Mouse (Mus musculus): Measurements from ENCODE around the gene Arhgap45.
A peak's percentile ranks its signal among the peaks of the same experiment; 100 is the strongest.

Gene Arhgap45

DNA sequence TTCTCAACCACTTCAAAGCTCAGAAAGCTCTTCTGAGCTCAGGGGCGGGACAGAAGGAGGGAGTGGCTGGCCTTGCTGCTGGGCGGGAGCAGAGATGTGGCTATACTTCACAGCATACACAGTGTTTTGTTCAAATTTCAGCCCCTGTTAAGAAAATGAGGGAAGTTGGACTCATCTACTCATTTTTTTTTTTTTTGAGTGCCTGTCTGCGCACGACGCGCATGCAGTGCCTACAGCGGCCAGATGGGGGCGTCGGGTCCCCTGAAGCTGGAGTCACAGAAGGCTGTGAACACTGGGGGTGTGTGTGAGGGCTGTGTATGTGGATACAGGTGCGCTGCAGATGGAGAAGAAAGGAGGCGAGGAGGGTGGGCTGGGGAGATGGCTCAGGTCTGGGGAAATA, 29.5 kb upstream of the Arhgap45 start:
- peak; percentile 86 to 92 for DNase-seq (ENCODE audit: low spot score in 2 of 2)

- no peak for DNase-seq (ENCODE audit: low spot score in 2 of 2)
Observed at GRCm38 (mm10) chr10:79987771-79988505, 28.5 kb upstream of the Arhgap45 start.

- DNase-seq (ENCODE audit: low spot score in 2 of 2), result peak in 1 of 2 experiments; percentile 49
Observed at GRCm38 (mm10) chr10:79988506-79989271, 27.8 kb upstream of the Arhgap45 start, which contains the start of gene Cnn2. Cnn2 (plus strand) TSS chr10:79988584.

GRCm38 (mm10) chr10:79989272-79989786, 27.1 kb upstream of the Arhgap45 start:
- no peak for DNase-seq (ENCODE audit: low spot score in 2 of 2)

GRCm38 (mm10) chr10:79989870-79990269, 26.6 kb upstream of the Arhgap45 start:
- DNase-seq (ENCODE audit: low spot score in 2 of 2), result no peak

- no peak for DNase-seq (ENCODE audit: low spot score in 2 of 2)
Observed at GRCm38 (mm10) chr10:79991099-79991498, 25.4 kb upstream of the Arhgap45 start.

GRCm38 (mm10) chr10:79991548-79991947, 24.9 kb upstream of the Arhgap45 start:
- no peak for DNase-seq (ENCODE audit: low spot score in 2 of 2)

- DNase-seq (ENCODE audit: low spot score in 2 of 2), result no peak
Observed at GRCm38 (mm10) chr10:79994397-79995115, 21.9 kb upstream of the Arhgap45 start.

GRCm38 (mm10) chr10:79995636-79996035, 20.8 kb upstream of the Arhgap45 start:
- DNase-seq (ENCODE audit: low spot score in 2 of 2), result no peak

GRCm38 (mm10) chr10:79996272-79997033, 20.0 kb upstream of the Arhgap45 start, which contains the start of gene Abca7:
Abca7 (plus strand) TSS chr10:79996494.
- peak; percentile 96 to 99 for DNase-seq (ENCODE audit: low spot score in 2 of 2)

- DNase-seq (ENCODE audit: low spot score in 2 of 2), result peak; percentile 65 to 67
Observed at GRCm38 (mm10) chr10:79997034-79997760, 19.3 kb upstream of the Arhgap45 start.

DNA sequence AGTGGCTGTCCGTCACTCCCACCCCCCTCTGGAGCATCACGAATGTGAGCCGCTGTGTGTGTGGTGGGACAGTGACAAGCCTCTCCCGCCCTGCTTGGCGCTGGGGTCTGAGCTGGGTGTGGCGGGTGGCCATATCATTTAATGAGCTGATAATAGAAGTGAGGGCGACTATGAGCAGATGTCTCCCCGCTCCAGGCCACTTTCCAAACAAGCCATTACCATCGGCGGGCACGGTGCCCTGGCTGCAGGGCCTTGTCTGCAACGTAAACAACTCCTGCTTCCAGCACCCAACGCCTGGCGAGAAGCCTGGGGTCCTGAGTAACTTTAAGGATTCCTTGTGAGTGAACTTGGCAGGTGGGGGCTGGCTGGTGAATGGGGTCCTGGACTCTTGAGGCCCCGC, 18.6 kb upstream of the Arhgap45 start:
- no peak for DNase-seq (ENCODE audit: low spot score in 2 of 2)

GRCm38 (mm10) chr10:80001945-80002344, 14.5 kb upstream of the Arhgap45 start:
- no peak for DNase-seq (ENCODE audit: low spot score in 2 of 2)

GRCm38 (mm10) chr10:80002829-80003228, 13.6 kb upstream of the Arhgap45 start:
- DNase-seq (ENCODE audit: low spot score in 2 of 2), result no peak

- DNase-seq (ENCODE audit: low spot score in 2 of 2), result no peak
Observed at GRCm38 (mm10) chr10:80003374-80004232, 12.8 kb upstream of the Arhgap45 start.

DNA sequence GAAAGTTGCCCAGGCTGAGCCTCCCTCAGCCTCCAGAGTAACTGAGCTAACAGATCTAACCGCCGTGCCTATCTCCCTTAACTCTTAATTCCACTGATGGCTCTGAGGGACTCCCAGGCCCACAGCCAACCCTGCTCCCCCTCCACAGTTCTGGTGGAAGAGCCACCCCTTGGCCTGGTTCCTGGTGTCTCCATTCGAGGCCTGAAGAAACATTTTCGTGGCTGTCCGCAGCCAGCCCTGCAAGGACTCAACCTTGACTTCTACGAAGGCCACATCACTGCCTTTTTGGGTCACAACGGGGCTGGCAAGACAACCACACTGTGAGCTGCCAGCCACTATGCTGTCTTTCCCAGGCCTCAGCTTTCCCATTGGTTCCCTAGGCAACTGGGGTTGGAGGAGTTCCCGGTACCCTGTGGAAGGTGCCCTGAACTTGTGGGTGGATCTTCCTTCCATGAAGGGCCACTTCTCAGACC, 12.2 kb upstream of the Arhgap45 start:
- no peak for DNase-seq (ENCODE audit: low spot score in 2 of 2)

GRCm38 (mm10) chr10:80011740-80012139, 4.7 kb upstream of the Arhgap45 start:
- DNase-seq (ENCODE audit: low spot score in 2 of 2), result no peak

DNA sequence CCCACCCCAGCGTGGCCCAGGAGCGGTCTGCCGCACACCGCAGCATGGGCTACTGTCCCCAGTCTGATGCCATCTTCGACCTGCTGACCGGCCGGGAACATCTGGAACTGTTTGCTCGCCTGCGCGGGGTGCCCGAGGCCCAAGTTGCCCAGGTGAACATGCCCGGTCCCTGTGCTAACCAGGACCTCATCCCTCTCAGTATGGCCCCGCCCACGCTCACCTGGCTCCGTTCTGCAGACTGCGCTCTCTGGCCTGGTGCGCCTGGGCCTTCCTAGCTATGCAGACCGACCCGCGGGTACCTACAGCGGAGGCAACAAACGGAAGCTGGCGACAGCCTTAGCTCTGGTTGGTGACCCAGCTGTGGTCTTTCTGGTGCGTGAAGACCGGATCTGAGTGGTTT, 2.8 kb upstream of the Arhgap45 start:
- DNase-seq (ENCODE audit: low spot score in 2 of 2), result no peak

GRCm38 (mm10) chr10:80014484-80015290, 1.8 kb upstream of the Arhgap45 start:
- DNase-seq (ENCODE audit: low spot score in 2 of 2), result no peak
